Comparison of ENCODE assay signal across 8 mouse cellular contexts in genomic region chr17:25829558-25830017, GRCm38 (mm10). TPM values are rescaled to one million over a fixed set of nuclear protein-coding genes. Genes with fewer than 3 reads are reported as not detected.
DNase-seq lines count a peak whose midpoint lies in the region; ATAC-seq lines count a peak whose summit lies in the region.

No protein-coding gene starts in this region.

- H3K4me1 ChIP-seq in heart, embryonic 14.5 days (ENCODE audit: control insufficient read depth in 2 of 2, insufficient read depth in 2 of 2, low read length in 2 of 2): peaks cover 18 to 38% of the 10 kb centered on the region in 2 experiments
- peaks cover 18% of the 10 kb centered on the region for H3K4me1 ChIP-seq in brown adipose tissue, adult 24 weeks (ENCODE audit: control insufficient read depth, insufficient read depth, insufficient read length, low read length)
- H3K4me1 ChIP-seq in hindbrain, embryonic 13.5 days (replicated peaks): peaks cover 85% of the 10 kb centered on the region
- peaks cover 82% of the 10 kb centered on the region for H3K4me1 ChIP-seq in midbrain, embryonic 13.5 days (replicated peaks)

- intact Hi-C loops in heart, postnatal 25 days (cut with DNase I): loop anchor here (5.0 kb wide), 1 partner anchor 38 kb away; the partner anchor contains the start of gene Mcrip2
- intact Hi-C loops in gastrocnemius, postnatal 14 days (cut with DNase I; ENCODE audit: low total_unique reads): no loop called here

- peak overlapping the region; percentile 54 to 72 for H3K4me3 ChIP-seq in heart, embryonic 14.5 days (ENCODE audit: control insufficient read depth in 1 of 2, insufficient read depth in 1 of 2, low read depth in 1 of 2, low read length in 2 of 2)
- peak overlapping the region; percentile 78 for H3K4me3 ChIP-seq in brown adipose tissue, adult 24 weeks (ENCODE audit: insufficient read depth, low read depth, low read length)
- H3K4me3 ChIP-seq in hindbrain, embryonic 13.5 days: peak overlapping the region; percentile 67
- peak overlapping the region; percentile 53 for H3K4me3 ChIP-seq in midbrain, embryonic 13.5 days (replicated peaks)

- peak overlapping the region; percentile 70 for H3K4me2 ChIP-seq in heart, embryonic 14.5 days (ENCODE audit: low read length)
- H3K4me2 ChIP-seq in hindbrain, embryonic 13.5 days: peak overlapping the region; percentile 92
- H3K4me2 ChIP-seq in midbrain, embryonic 13.5 days (replicated peaks): peak overlapping the region; percentile 95

- H3K9ac ChIP-seq in heart, embryonic 14.5 days (ENCODE audit: low read length): peak overlapping the region; percentile 77
- H3K9ac ChIP-seq in hindbrain, embryonic 13.5 days: peak overlapping the region; percentile 89
- peak overlapping the region; percentile 81 for H3K9ac ChIP-seq in midbrain, embryonic 13.5 days (replicated peaks)

- 35% methylated on average over 8 of the region's 8 CpGs for WGBS in heart, embryonic 14.5 days
- 40% methylated on average over 8 of the region's 8 CpGs for WGBS in hindbrain, embryonic 13.5 days
- WGBS in midbrain, embryonic 13.5 days: 47% methylated on average over 8 of the region's 8 CpGs

- H3K9me3 ChIP-seq in heart, embryonic 14.5 days (ENCODE audit: control insufficient read depth, low read length): no peaks in the 10 kb centered on the region
- H3K9me3 ChIP-seq in hindbrain, embryonic 13.5 days: no peaks in the 10 kb centered on the region
- no peaks in the 10 kb centered on the region for H3K9me3 ChIP-seq in midbrain, embryonic 13.5 days

- H3K27ac ChIP-seq in heart, embryonic 14.5 days (replicated peaks in 1 of 2; ENCODE audit: control insufficient read depth in 1 of 2, insufficient read depth in 1 of 2, low read depth in 2 of 2, low read length in 2 of 2): peak overlapping the region; percentile 75 to 85; a peak in 3 of 4 replicates
- no peak overlapping the region for H3K27ac ChIP-seq in brown adipose tissue, adult 24 weeks (replicated peaks; ENCODE audit: low read depth, low read length)
- H3K27ac ChIP-seq in hindbrain, embryonic 13.5 days: peak overlapping the region; percentile 95
- peak overlapping the region; percentile 92 for H3K27ac ChIP-seq in midbrain, embryonic 13.5 days

- H3K36me3 ChIP-seq in heart, embryonic 14.5 days (ENCODE audit: control insufficient read depth, insufficient read depth, low read length): peaks cover 49% of the 10 kb centered on the region
- peaks cover 51% of the 10 kb centered on the region for H3K36me3 ChIP-seq in hindbrain, embryonic 13.5 days
- H3K36me3 ChIP-seq in midbrain, embryonic 13.5 days: peaks cover 51% of the 10 kb centered on the region

- DNase-seq in heart, postnatal 25 days (ENCODE audit: low spot score): no peak
- no peak for DNase-seq in gastrocnemius, postnatal 14 days
- no peak for DNase-seq in ovary, postnatal 10 days (ENCODE audit: low spot score)
- no peak for DNase-seq in gastrocnemius, postnatal 10 days

- no peak for ATAC-seq in heart, embryonic 14.5 days (ENCODE audit: insufficient number of reproducible peaks, insufficient read depth, low FRiP score, low read depth)
- no peak for ATAC-seq in hindbrain, embryonic 13.5 days (ENCODE audit: low FRiP score)
- ATAC-seq in midbrain, embryonic 13.5 days: no peak

- no peaks in the 10 kb centered on the region for H3K27me3 ChIP-seq in heart, embryonic 14.5 days (ENCODE audit: control insufficient read depth, insufficient read depth, low read length)
- H3K27me3 ChIP-seq in hindbrain, embryonic 13.5 days: no peaks in the 10 kb centered on the region
- no peaks in the 10 kb centered on the region for H3K27me3 ChIP-seq in midbrain, embryonic 13.5 days

RNA-seq across cellular contexts. Expression of gene Jmjd8, which starts 0.9 kb away (rescaled TPM):
- polyA plus RNA-seq in heart, embryonic 14.5 days (2014; fragmentation: Nextera tagmentation; extraction: Ambion mirVana): 28.8 and 30.0 TPM in 2 replicates
- 10 to 100 TPM; 35.5 to 36.6 TPM for total RNA-seq in heart, postnatal 25 days (2021)
- 29.2 and 37.3 TPM in 2 replicates for polyA plus RNA-seq in brown adipose tissue, adult 24 weeks (2012; ENCODE audit: insufficient read depth, insufficient read length, missing spikeins)
- 62.9 and 64.2 TPM in 2 replicates for polyA plus RNA-seq in hindbrain, embryonic 13.5 days (2015; fragmentation: Nextera tagmentation; extraction: Ambion mirVana)
- polyA plus RNA-seq in midbrain, embryonic 13.5 days (2015; fragmentation: Nextera tagmentation; extraction: Ambion mirVana): 72.8 and 74.6 TPM in 2 replicates
- total RNA-seq in gastrocnemius, postnatal 14 days (2021): 10 to 100 TPM; 20.3 to 23.6 TPM
- 10 to 100 TPM; 22.1 to 25.8 TPM for total RNA-seq in gastrocnemius, postnatal 10 days (2021)

RNA-seq across cellular contexts. Expression of gene Stub1, which starts 3.6 kb away (rescaled TPM):
- 282 and 298 TPM in 2 replicates for polyA plus RNA-seq in heart, embryonic 14.5 days (2014; fragmentation: Nextera tagmentation; extraction: Ambion mirVana)
- 100 to 1,000 TPM; 114 to 117 TPM for total RNA-seq in heart, postnatal 25 days (2021)
- polyA plus RNA-seq in brown adipose tissue, adult 24 weeks (2012; ENCODE audit: insufficient read depth, insufficient read length, missing spikeins): 65.3 and 69.4 TPM in 2 replicates
- polyA plus RNA-seq in hindbrain, embryonic 13.5 days (2015; fragmentation: Nextera tagmentation; extraction: Ambion mirVana): 325 and 337 TPM in 2 replicates
- polyA plus RNA-seq in midbrain, embryonic 13.5 days (2015; fragmentation: Nextera tagmentation; extraction: Ambion mirVana): 314 and 316 TPM in 2 replicates
- total RNA-seq in gastrocnemius, postnatal 14 days (2021): 10 to 100 TPM; 80.2 to 81.3 TPM
- 10 to 100 TPM; 95.7 to 99.9 TPM for total RNA-seq in gastrocnemius, postnatal 10 days (2021)

RNA-seq across cellular contexts. Expression of gene Wdr24, which starts 6.2 kb away (rescaled TPM):
- polyA plus RNA-seq in heart, embryonic 14.5 days (2014; fragmentation: Nextera tagmentation; extraction: Ambion mirVana): 15.2 and 17.3 TPM in 2 replicates
- total RNA-seq in heart, postnatal 25 days (2021): 10 to 100 TPM; 10.2 to 10.6 TPM
- 6.3 and 7.1 TPM in 2 replicates for polyA plus RNA-seq in brown adipose tissue, adult 24 weeks (2012; ENCODE audit: insufficient read depth, insufficient read length, missing spikeins)
- 26.6 and 30.7 TPM in 2 replicates for polyA plus RNA-seq in hindbrain, embryonic 13.5 days (2015; fragmentation: Nextera tagmentation; extraction: Ambion mirVana)
- 31.1 and 31.2 TPM in 2 replicates for polyA plus RNA-seq in midbrain, embryonic 13.5 days (2015; fragmentation: Nextera tagmentation; extraction: Ambion mirVana)
- 1 to 10 TPM; 9.1 to 9.2 TPM for total RNA-seq in gastrocnemius, postnatal 14 days (2021)
- 10 to 100 TPM in 1 of 2 experiments, 1 to 10 TPM in 1; 10.0 to 10.8 TPM for total RNA-seq in gastrocnemius, postnatal 10 days (2021)

RNA-seq across cellular contexts. Expression of gene Rhbdl1, which starts 7.5 kb away (rescaled TPM):
- polyA plus RNA-seq in heart, embryonic 14.5 days (2014; fragmentation: Nextera tagmentation; extraction: Ambion mirVana): 1.2 and 1.5 TPM in 2 replicates
- 1 to 10 TPM; 1.2 to 2.2 TPM for total RNA-seq in heart, postnatal 25 days (2021)
- 3.4 and 5.0 TPM in 2 replicates for polyA plus RNA-seq in brown adipose tissue, adult 24 weeks (2012; ENCODE audit: insufficient read depth, insufficient read length, missing spikeins)
- polyA plus RNA-seq in hindbrain, embryonic 13.5 days (2015; fragmentation: Nextera tagmentation; extraction: Ambion mirVana): 24.2 and 25.5 TPM in 2 replicates
- polyA plus RNA-seq in midbrain, embryonic 13.5 days (2015; fragmentation: Nextera tagmentation; extraction: Ambion mirVana): 17.3 and 18.1 TPM in 2 replicates
- 10 to 100 TPM; 11.7 to 12.0 TPM for total RNA-seq in gastrocnemius, postnatal 14 days (2021)
- 10 to 100 TPM in 1 of 2 experiments, 1 to 10 TPM in 1; 9.8 to 10.9 TPM for total RNA-seq in gastrocnemius, postnatal 10 days (2021)

RNA-seq across cellular contexts. Expression of gene Gm20683, which starts 12.0 kb away (rescaled TPM):
- polyA plus RNA-seq in heart, embryonic 14.5 days (2014; fragmentation: Nextera tagmentation; extraction: Ambion mirVana): 1.2 and 1.9 TPM in 2 replicates
- 1 to 10 TPM; 2.8 to 3.6 TPM for total RNA-seq in heart, postnatal 25 days (2021)
- polyA plus RNA-seq in brown adipose tissue, adult 24 weeks (2012; ENCODE audit: insufficient read depth, insufficient read length, missing spikeins): 0.95 and 1.6 TPM in 2 replicates
- 8.1 and 8.5 TPM in 2 replicates for polyA plus RNA-seq in hindbrain, embryonic 13.5 days (2015; fragmentation: Nextera tagmentation; extraction: Ambion mirVana)
- polyA plus RNA-seq in midbrain, embryonic 13.5 days (2015; fragmentation: Nextera tagmentation; extraction: Ambion mirVana): 7.5 and 8.0 TPM in 2 replicates
- total RNA-seq in gastrocnemius, postnatal 14 days (2021): 10 to 100 TPM in 1 of 2 experiments, 1 to 10 TPM in 1; 7.5 to 11.0 TPM
- total RNA-seq in gastrocnemius, postnatal 10 days (2021): 1 to 10 TPM; 5.8 to 7.3 TPM
